Mouse (Mus musculus): ENCODE data around the gene Fgfr2. TPM values are rescaled to one million over a fixed set of nuclear protein-coding genes. Genes with fewer than 3 reads are reported as not detected.

Gene Fgfr2
- polyA plus RNA-seq, 1 experiment from 2014 or later, result 106 TPM

- DNase-seq (ENCODE audit: low spot score), result no peak
- ATAC-seq (ENCODE audit: low read depth), result no peak
- no peak overlapping the region for H3K9ac ChIP-seq (ENCODE audit: low read depth, low read length)
- no peaks in the 10 kb centered on the region for H3K27me3 ChIP-seq (replicated peaks; ENCODE audit: control insufficient read depth, insufficient read depth, low read length)
- H3K27ac ChIP-seq (replicated peaks; ENCODE audit: low read depth, low read length), result no peak overlapping the region
- peaks cover 27% of the 10 kb centered on the region for H3K4me1 ChIP-seq (ENCODE audit: control insufficient read depth, insufficient read depth, low read length)
- H3K36me3 ChIP-seq (ENCODE audit: control insufficient read depth, insufficient read depth, low read length), result peaks cover 81% of the 10 kb centered on the region
- WGBS, result 92% methylated on average over 2 of the region's 2 CpGs
- H3K4me3 ChIP-seq (ENCODE audit: low read depth, low read length), result no peak overlapping the region
- H3K4me2 ChIP-seq (ENCODE audit: low read depth, low read length), result no peak overlapping the region
- H3K9me3 ChIP-seq (ENCODE audit: control insufficient read depth, low read length), result no peaks in the 10 kb centered on the region
These were observed 2935.0 kb downstream of the Fgfr2 start for GRCm38 (mm10) chr7:130188108-130188507.

GRCm38 (mm10) chr7:130184864-130185263, 2938.3 kb downstream of the Fgfr2 start:
- H3K27me3 ChIP-seq (replicated peaks; ENCODE audit: control insufficient read depth, insufficient read depth, low read length), result no peaks in the 10 kb centered on the region
- H3K36me3 ChIP-seq (ENCODE audit: control insufficient read depth, insufficient read depth, low read length), result peaks cover 79% of the 10 kb centered on the region
- 80% methylated on average over 5 of the region's 5 CpGs for WGBS
- DNase-seq (ENCODE audit: low spot score) (no peak), ATAC-seq (ENCODE audit: low read depth) (no peak)
- peak overlapping the region; percentile 76 for H3K27ac ChIP-seq (replicated peaks; ENCODE audit: low read depth, low read length)
- H3K9me3 ChIP-seq (ENCODE audit: control insufficient read depth, low read length), result no peaks in the 10 kb centered on the region
- peaks cover 21% of the 10 kb centered on the region for H3K4me1 ChIP-seq (ENCODE audit: control insufficient read depth, insufficient read depth, low read length)
- H3K4me2 ChIP-seq (ENCODE audit: low read depth, low read length), result no peak overlapping the region
- H3K4me3 ChIP-seq (ENCODE audit: low read depth, low read length), result no peak overlapping the region
- no peak overlapping the region for H3K9ac ChIP-seq (ENCODE audit: low read depth, low read length)

- H3K36me3 ChIP-seq (ENCODE audit: control insufficient read depth, insufficient read depth, low read length), result peaks cover 78% of the 10 kb centered on the region
These were observed 2939.2 kb downstream of the Fgfr2 start for GRCm38 (mm10) chr7:130183960-130184359.

DNA sequence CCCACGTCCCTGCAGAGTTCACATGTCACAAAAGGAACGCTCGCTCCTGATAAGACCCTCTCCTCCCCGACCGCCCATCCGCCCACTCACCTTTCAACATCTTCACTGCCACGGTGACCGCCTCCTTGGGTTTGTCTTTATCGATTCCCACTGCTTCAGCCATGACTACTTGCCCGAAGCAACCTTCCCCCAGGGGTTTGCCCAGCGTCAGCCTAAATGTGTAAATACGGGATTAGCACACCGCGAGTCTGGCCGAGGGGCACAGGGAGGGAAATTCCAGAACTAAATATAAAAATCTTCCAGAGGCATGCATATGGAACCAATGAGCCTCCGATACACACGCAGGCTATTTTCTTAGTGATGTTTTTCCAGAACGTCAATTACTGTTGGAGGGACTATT, 2940.6 kb downstream of the Fgfr2 start:
- H3K4me2 ChIP-seq (ENCODE audit: low read depth, low read length), result peak overlapping the region; percentile 46
- H3K36me3 ChIP-seq (ENCODE audit: control insufficient read depth, insufficient read depth, low read length), result peaks cover 80% of the 10 kb centered on the region
- 4% methylated on average over 18 of the region's 18 CpGs for WGBS
- no peaks in the 10 kb centered on the region for H3K9me3 ChIP-seq (ENCODE audit: control insufficient read depth, low read length)
- DNase-seq (ENCODE audit: low spot score) (peak; percentile 82), ATAC-seq (ENCODE audit: low read depth) (no peak)
- H3K27me3 ChIP-seq (replicated peaks; ENCODE audit: control insufficient read depth, insufficient read depth, low read length), result no peaks in the 10 kb centered on the region
- H3K27ac ChIP-seq (replicated peaks; ENCODE audit: low read depth, low read length), result peak overlapping the region; percentile 74
- no peak overlapping the region for H3K4me3 ChIP-seq (ENCODE audit: low read depth, low read length)
- H3K4me1 ChIP-seq (ENCODE audit: control insufficient read depth, insufficient read depth, low read length), result peaks cover 19% of the 10 kb centered on the region
- peak overlapping the region; percentile 38 for H3K9ac ChIP-seq (ENCODE audit: low read depth, low read length)

More at GRCm38 (mm10) chr7:130183960-130184359, 2939.2 kb downstream of the Fgfr2 start:
- Histone ChIP-seq H3K4me2 (ENCODE audit: low read depth, low read length) (no peak overlapping the region), H3K27me3 (replicated peaks; ENCODE audit: control insufficient read depth, insufficient read depth, low read length) (no peaks in the 10 kb centered on the region), H3K9ac (ENCODE audit: low read depth, low read length) (no peak overlapping the region), H3K27ac (replicated peaks; ENCODE audit: low read depth, low read length) (peak overlapping the region; percentile 81), H3K4me3 (ENCODE audit: low read depth, low read length) (no peak overlapping the region), H3K9me3 (ENCODE audit: control insufficient read depth, low read length) (no peaks in the 10 kb centered on the region), H3K4me1 (ENCODE audit: control insufficient read depth, insufficient read depth, low read length) (peaks cover 19% of the 10 kb centered on the region)
- 54% methylated on average over 5 of the region's 5 CpGs for WGBS
- DNase-seq (ENCODE audit: low spot score) (peak; percentile 71), ATAC-seq (ENCODE audit: low read depth) (peak; percentile 45)

DNA sequence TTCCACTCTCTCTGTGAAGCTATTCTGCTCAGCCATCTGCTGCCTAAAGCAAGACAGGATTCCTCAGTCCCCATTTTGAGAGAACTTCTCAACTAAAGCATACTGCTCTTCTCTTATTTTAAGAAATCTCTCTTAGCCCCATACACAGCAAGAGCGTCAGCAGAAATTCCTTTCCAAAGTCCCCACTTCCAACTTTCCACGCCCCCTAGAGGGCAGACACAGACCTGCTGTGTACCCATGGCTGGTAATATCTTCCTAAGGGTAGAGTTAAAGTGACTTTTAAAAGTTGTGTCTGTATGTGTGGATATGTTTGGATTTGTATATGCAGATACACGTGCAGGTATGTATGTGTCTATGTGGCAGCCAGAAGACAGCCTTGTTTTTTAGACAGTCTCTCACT, 2944.2 kb downstream of the Fgfr2 start:
- H3K9me3 ChIP-seq (ENCODE audit: control insufficient read depth, low read length), result no peaks in the 10 kb centered on the region
- H3K36me3 ChIP-seq (ENCODE audit: control insufficient read depth, insufficient read depth, low read length), result peaks cover 72% of the 10 kb centered on the region
- H3K4me2 ChIP-seq (ENCODE audit: low read depth, low read length), result no peak overlapping the region
- no peaks in the 10 kb centered on the region for H3K27me3 ChIP-seq (replicated peaks; ENCODE audit: control insufficient read depth, insufficient read depth, low read length)
- H3K27ac ChIP-seq (replicated peaks; ENCODE audit: low read depth, low read length), result no peak overlapping the region
- H3K4me3 ChIP-seq (ENCODE audit: low read depth, low read length), result no peak overlapping the region
- 65% methylated on average over 3 of the region's 3 CpGs for WGBS
- no peak overlapping the region for H3K9ac ChIP-seq (ENCODE audit: low read depth, low read length)
- H3K4me1 ChIP-seq (ENCODE audit: control insufficient read depth, insufficient read depth, low read length), result peaks cover 29% of the 10 kb centered on the region
- no peak for DNase-seq (ENCODE audit: low spot score)
- ATAC-seq (ENCODE audit: low read depth), result no peak

DNA sequence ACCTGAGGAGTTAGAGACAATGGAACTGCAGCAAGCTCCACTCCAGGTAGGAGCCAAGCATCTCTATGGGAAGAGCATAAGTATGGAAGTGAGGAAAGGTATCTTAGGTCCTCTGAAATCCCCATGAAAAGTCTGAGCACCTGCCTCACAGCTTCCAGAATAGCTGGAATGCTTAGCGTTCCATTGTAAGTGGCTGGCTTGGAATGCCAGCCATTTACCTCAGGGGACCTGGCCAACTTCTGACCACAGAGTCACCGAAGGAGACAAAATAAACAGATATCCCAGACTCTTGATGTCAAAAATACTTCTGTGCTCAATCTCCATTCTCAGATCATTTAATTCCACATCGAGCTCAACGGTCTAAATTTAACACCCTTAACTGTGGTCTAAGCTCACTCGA, 2946.1 kb downstream of the Fgfr2 start:
- no peak overlapping the region for H3K27ac ChIP-seq (replicated peaks; ENCODE audit: low read depth, low read length)

DNA sequence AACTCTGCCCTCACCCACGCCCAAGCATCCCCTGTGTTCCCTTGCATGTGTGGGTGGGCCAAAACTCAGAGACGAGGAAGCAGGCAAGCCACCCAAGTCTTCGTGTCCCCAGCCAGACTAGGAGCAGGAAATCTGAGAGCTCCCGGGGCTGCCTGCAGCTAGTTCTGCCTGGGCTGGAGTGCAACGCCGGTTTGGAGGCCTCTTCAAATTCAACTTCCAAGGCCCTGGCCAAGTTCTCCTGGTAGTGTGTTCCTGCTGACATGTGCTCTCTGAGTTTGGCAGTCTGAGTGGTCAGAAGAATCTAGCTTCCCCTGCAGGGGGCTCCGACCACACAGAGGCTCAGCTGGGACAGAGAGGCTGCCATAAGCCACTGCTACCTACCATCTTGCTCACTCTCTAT, 2948.6 kb downstream of the Fgfr2 start:
- ATAC-seq (ENCODE audit: low read depth), result peak; percentile 76
- DNase-seq (ENCODE audit: low spot score), result peak; percentile 83
- peaks cover 17% of the 10 kb centered on the region for H3K4me1 ChIP-seq (ENCODE audit: control insufficient read depth, insufficient read depth, low read length)
- H3K4me2 ChIP-seq (ENCODE audit: low read depth, low read length), result no peak overlapping the region
- peak overlapping the region; percentile 78 for H3K27ac ChIP-seq (replicated peaks; ENCODE audit: low read depth, low read length)
- H3K4me3 ChIP-seq (ENCODE audit: low read depth, low read length), result no peak overlapping the region
- 21% methylated on average over 7 of the region's 7 CpGs for WGBS
- H3K9ac ChIP-seq (ENCODE audit: low read depth, low read length), result 0 out of 2 replicates have a peak overlapping the region, but pooled peaks have one; percentile 19
- no peaks in the 10 kb centered on the region for H3K27me3 ChIP-seq (replicated peaks; ENCODE audit: control insufficient read depth, insufficient read depth, low read length)
- peaks cover 82% of the 10 kb centered on the region for H3K36me3 ChIP-seq (ENCODE audit: control insufficient read depth, insufficient read depth, low read length)
- H3K9me3 ChIP-seq (ENCODE audit: control insufficient read depth, low read length), result no peaks in the 10 kb centered on the region

More for the DNA sequence above, 2946.1 kb downstream of the Fgfr2 start:
- no peak for ATAC-seq (ENCODE audit: low read depth)
- Histone ChIP-seq H3K27me3 (replicated peaks; ENCODE audit: control insufficient read depth, insufficient read depth, low read length) (no peaks in the 10 kb centered on the region), H3K9ac (ENCODE audit: low read depth, low read length) (no peak overlapping the region), H3K4me1 (ENCODE audit: control insufficient read depth, insufficient read depth, low read length) (peaks cover 17% of the 10 kb centered on the region), H3K4me2 (ENCODE audit: low read depth, low read length) (no peak overlapping the region), H3K9me3 (ENCODE audit: control insufficient read depth, low read length) (no peaks in the 10 kb centered on the region), H3K4me3 (ENCODE audit: low read depth, low read length) (no peak overlapping the region), H3K36me3 (ENCODE audit: control insufficient read depth, insufficient read depth, low read length) (peaks cover 81% of the 10 kb centered on the region)
- no peak for DNase-seq (ENCODE audit: low spot score)
- 60% methylated on average over 5 of the region's 5 CpGs for WGBS

- H3K9me3 ChIP-seq (ENCODE audit: control insufficient read depth, low read length), result no peaks in the 10 kb centered on the region
- H3K4me2 ChIP-seq (ENCODE audit: low read depth, low read length), result no peak overlapping the region
- H3K9ac ChIP-seq (ENCODE audit: low read depth, low read length), result 0 out of 2 replicates have a peak overlapping the region, but pooled peaks have one; percentile 19
- WGBS, result 67% methylated on average over 5 of the region's 5 CpGs
- no peaks in the 10 kb centered on the region for H3K27me3 ChIP-seq (replicated peaks; ENCODE audit: control insufficient read depth, insufficient read depth, low read length)
- H3K4me1 ChIP-seq (ENCODE audit: control insufficient read depth, insufficient read depth, low read length), result peaks cover 17% of the 10 kb centered on the region
- ATAC-seq (ENCODE audit: low read depth), result no peak
- H3K27ac ChIP-seq (replicated peaks; ENCODE audit: low read depth, low read length), result peak overlapping the region; percentile 78; the same call in 1 of the 2 replicates
- H3K4me3 ChIP-seq (ENCODE audit: low read depth, low read length), result no peak overlapping the region
- H3K36me3 ChIP-seq (ENCODE audit: control insufficient read depth, insufficient read depth, low read length), result peaks cover 84% of the 10 kb centered on the region
- DNase-seq (ENCODE audit: low spot score), result peak; percentile 50
These were observed 2949.2 kb downstream of the Fgfr2 start for GRCm38 (mm10) chr7:130173914-130174313.

DNA sequence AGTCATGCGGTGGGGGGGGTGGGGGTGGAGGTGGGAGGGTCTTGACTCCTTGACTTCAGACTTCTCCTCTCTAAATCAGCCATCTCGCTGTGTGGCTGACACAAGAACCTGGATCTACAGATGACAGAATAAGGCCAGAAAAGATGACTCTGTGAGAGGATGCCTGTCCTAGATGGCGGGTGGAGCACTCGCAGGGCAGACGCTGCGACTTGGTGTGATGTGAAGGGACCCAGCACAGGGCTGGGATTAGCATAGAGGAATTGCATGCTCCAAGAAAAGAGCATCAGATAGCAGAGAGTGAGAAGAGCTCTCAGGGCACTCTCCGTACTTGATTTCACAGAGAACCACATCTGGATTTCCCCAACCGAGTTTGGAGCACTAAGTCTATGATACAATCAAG, 2953.0 kb downstream of the Fgfr2 start:
- Histone ChIP-seq H3K4me2 (ENCODE audit: low read depth, low read length) (no peak overlapping the region), H3K27me3 (replicated peaks; ENCODE audit: control insufficient read depth, insufficient read depth, low read length) (no peaks in the 10 kb centered on the region), H3K36me3 (ENCODE audit: control insufficient read depth, insufficient read depth, low read length) (peaks cover 74% of the 10 kb centered on the region), H3K9ac (ENCODE audit: low read depth, low read length) (no peak overlapping the region), H3K27ac (replicated peaks; ENCODE audit: low read depth, low read length) (no peak overlapping the region), H3K9me3 (ENCODE audit: control insufficient read depth, low read length) (no peaks in the 10 kb centered on the region), H3K4me3 (ENCODE audit: low read depth, low read length) (no peak overlapping the region), H3K4me1 (ENCODE audit: control insufficient read depth, insufficient read depth, low read length) (peaks cover 15% of the 10 kb centered on the region)
- WGBS, result 68% methylated on average over 8 of the region's 8 CpGs
- ATAC-seq (ENCODE audit: low read depth) (no peak), DNase-seq (ENCODE audit: low spot score) (no peak)
